Mouse (Mus musculus) heart, adult 2 months (tissue): Measurements from ENCODE around the gene Fgf22. TPM values are rescaled to one million over a fixed set of nuclear protein-coding genes. Genes with fewer than 3 reads are reported as not detected.
A peak's percentile ranks its signal among the peaks of the same experiment; 100 is the strongest.

Experiments used
- DNase-seq, 2 experiments: peaks; one replicate each; pipeline ENCODE4 v3.0.0; 2021
- H3K27ac ChIP-seq: fragments of 200-600 bp; 2 replicates; pipeline ENCODE4 v1.8.1; 2022
- H3K27me3 ChIP-seq: fragments of 200-500 bp; 2 replicates; pipeline ENCODE4 v1.6.1; 2012; ENCODE audit warnings: mild to moderate bottlenecking, low read length, inconsistent platforms, mixed read lengths; ENCODE audit not compliant: control insufficient read depth, insufficient read depth
- H3K36me3 ChIP-seq: fragments of 200-500 bp; 2 replicates; pipeline ENCODE4 v1.6.1; 2012; ENCODE audit warnings: low read length, inconsistent platforms; ENCODE audit not compliant: control insufficient read depth, insufficient read depth
- H3K4me1 ChIP-seq: fragments of 200-500 bp; 2 replicates; pipeline ENCODE4 v1.6.1; 2011; ENCODE audit warnings: low read length; ENCODE audit not compliant: control insufficient read depth, insufficient read depth
- H3K4me3 ChIP-seq: fragments of 200-600 bp; 2 replicates; pipeline ENCODE4 v1.8.1; 2022
- H3K79me2 ChIP-seq: fragments of 200-500 bp; replicated peaks from 2 replicates; pipeline ENCODE4 v1.6.1; 2012; ENCODE audit warnings: mild to moderate bottlenecking, inconsistent platforms, low read length, moderate library complexity, mixed read lengths; ENCODE audit not compliant: control insufficient read depth, insufficient read depth
- H3K9ac ChIP-seq: fragments of 200-500 bp; 2 replicates; pipeline ENCODE4 v1.6.1; 2012; ENCODE audit warnings: low read depth, mild to moderate bottlenecking, control low read depth, inconsistent platforms, low read length, mixed read lengths
- CTCF ChIP-seq: fragments of 200-600 bp; IDR thresholded peaks from 2 replicates; pipeline ENCODE4 v1.8.1; 2022; ENCODE audit warnings: antibody characterized with exemption, mild to moderate bottlenecking, moderate library complexity
- EP300 ChIP-seq: fragments of 200-500 bp; IDR thresholded peaks from 2 replicates; pipeline ENCODE4 v1.6.1; 2011; ENCODE audit warnings: low read depth, low read length, control low read depth; ENCODE audit not compliant: insufficient read depth
- POLR2A ChIP-seq: fragments of 200-500 bp; IDR thresholded peaks from 2 replicates; pipeline ENCODE4 v1.6.1; 2011; ENCODE audit warnings: mild to moderate bottlenecking, low read depth, low read length, control low read depth; ENCODE audit not compliant: insufficient read depth
- WGBS: fragments of 180-500 bp; shearing (Covaris S2); methylation state at CpG from one replicate; pipeline ENCODE4 v1.1.7; 2018; 5-methylcytosine and 5-hydroxymethylcytosine counted together
- intact Hi-C: fragments of 180-260 bp; cut with DNase I; formaldehyde crosslinking; loops from one replicate; pipeline ENCODE4 v1.15.1; 2025
- polyA plus RNA-seq: library from polyadenylated mRNA; depleted of rRNA; stranded (reverse); fragments of >200 nt; gene quantifications from 2 replicates; pipeline ENCODE4 v1.2.3, GENCODE M21; 2012
- total RNA-seq, 2 experiments: library from RNA; stranded (reverse); gene quantifications; 2 replicates each; pipeline ENCODE4 v1.2.3; 2021

Gene Fgf22
- total and polyA plus RNA-seq, 3 experiments = not detected

GRCm38 (mm10) chr10:79778006-79778405 is 23.1 kb downstream of the Fgf22 start:
- Histone ChIP-seq H3K9ac (no peak overlapping the region; the same call in 1 of the 2 replicates), H3K27me3 (no peaks in the 10 kb centered on the region), H3K79me2 (no peaks in the 10 kb centered on the region), H3K4me1 (peaks cover 4% of the 10 kb centered on the region), H3K27ac (no peak overlapping the region; the same call in 1 of the 2 replicates), H3K4me3 (no peak overlapping the region; the same call in 1 of the 2 replicates), H3K36me3 (no peaks in the 10 kb centered on the region)
- DNase-seq = peak; percentile 56 to 63
- 8% methylated on average over 15 of the region's 15 CpGs for WGBS
- TF ChIP-seq POLR2A (no peak), EP300 (no peak), CTCF (no peak)
- intact Hi-C loops = no loop called here

- peaks cover 4% of the 10 kb centered on the region for H3K4me1 ChIP-seq
- no peaks in the 10 kb centered on the region for H3K79me2 ChIP-seq
- H3K9ac ChIP-seq = no peak overlapping the region
- no peaks in the 10 kb centered on the region for H3K27me3 ChIP-seq
- H3K4me3 ChIP-seq = no peak overlapping the region
- 35% methylated on average over 2 of the region's 2 CpGs for WGBS
- H3K27ac ChIP-seq = no peak overlapping the region
- DNase-seq = no peak
- TF ChIP-seq CTCF = no peak
- no peak for TF ChIP-seq POLR2A
- TF ChIP-seq EP300 = no peak
- no peaks in the 10 kb centered on the region for H3K36me3 ChIP-seq
- intact Hi-C loops = no loop called here
These were observed 24.3 kb downstream of the Fgf22 start for GRCm38 (mm10) chr10:79779193-79779592.

GRCm38 (mm10) chr10:79779784-79780663 is 25.1 kb downstream of the Fgf22 start:
- Histone ChIP-seq H3K4me1 (peaks cover 4% of the 10 kb centered on the region), H3K4me3 (peak overlapping the region; percentile 49), H3K36me3 (no peaks in the 10 kb centered on the region), H3K27ac (no peak overlapping the region; the same call in 1 of the 2 replicates), H3K9ac (peak overlapping the region; percentile 63), H3K79me2 (no peaks in the 10 kb centered on the region), H3K27me3 (no peaks in the 10 kb centered on the region)
- TF ChIP-seq CTCF = peak; percentile 80
- TF ChIP-seq POLR2A = no peak
- 0 out of 2 replicates have a peak, but pooled peaks have one; percentile 41 for TF ChIP-seq EP300
- intact Hi-C loops = loop anchor here (5.0 kb wide), 2 partner anchors 37 to 73 kb away; no protein-coding TSS in a partner anchor
- DNase-seq = peak; percentile 94
- 3% methylated on average over 55 of the region's 55 CpGs for WGBS

GRCm38 (mm10) chr10:79780664-79781015 is 25.8 kb downstream of the Fgf22 start:
- WGBS = 3% methylated on average over 13 of the region's 13 CpGs
- Histone ChIP-seq H3K4me1 (peaks cover 4% of the 10 kb centered on the region), H3K36me3 (no peaks in the 10 kb centered on the region), H3K9ac (peak overlapping the region; percentile 25; the same call in 1 of the 2 replicates), H3K4me3 (peak overlapping the region; percentile 49), H3K27ac (no peak overlapping the region; the same call in 1 of the 2 replicates), H3K27me3 (no peaks in the 10 kb centered on the region), H3K79me2 (no peaks in the 10 kb centered on the region)
- intact Hi-C loops = loop anchor here (5.0 kb wide), 2 partner anchors 37 to 73 kb away; no protein-coding TSS in a partner anchor
- TF ChIP-seq CTCF = no peak
- no peak for TF ChIP-seq EP300
- TF ChIP-seq POLR2A = no peak
- DNase-seq = no peak

- H3K9ac ChIP-seq = no peak overlapping the region
- 49% methylated on average over 21 of the region's 21 CpGs for WGBS
- intact Hi-C loops = loop anchor here (5.0 kb wide), 2 partner anchors 36 to 74 kb away; no protein-coding TSS in a partner anchor
- peak in 1 of 2 experiments; percentile 21 for DNase-seq
- H3K4me1 ChIP-seq = peaks cover 4% of the 10 kb centered on the region
- H3K27ac ChIP-seq = no peak overlapping the region
- TF ChIP-seq POLR2A = no peak
- TF ChIP-seq EP300 = no peak
- TF ChIP-seq CTCF = no peak
- H3K4me3 ChIP-seq = no peak overlapping the region
- no peaks in the 10 kb centered on the region for H3K36me3 ChIP-seq
- H3K79me2 ChIP-seq = no peaks in the 10 kb centered on the region
- H3K27me3 ChIP-seq = no peaks in the 10 kb centered on the region
These were observed 26.3 kb downstream of the Fgf22 start for GRCm38 (mm10) chr10:79781139-79781538.

GRCm38 (mm10) chr10:79781956-79782355 is 27.1 kb downstream of the Fgf22 start:
- 79% methylated on average over 5 of the region's 5 CpGs for WGBS
- H3K79me2 ChIP-seq = no peaks in the 10 kb centered on the region
- H3K27ac ChIP-seq = no peak overlapping the region
- TF ChIP-seq CTCF (no peak), EP300 (no peak), POLR2A (no peak)
- no peak overlapping the region for H3K4me3 ChIP-seq
- intact Hi-C loops = loop anchor here (5.0 kb wide), 2 partner anchors 35 to 75 kb away; no protein-coding TSS in a partner anchor
- H3K9ac ChIP-seq = no peak overlapping the region
- DNase-seq = no peak
- no peaks in the 10 kb centered on the region for H3K36me3 ChIP-seq
- H3K27me3 ChIP-seq = no peaks in the 10 kb centered on the region
- H3K4me1 ChIP-seq = peaks cover 4% of the 10 kb centered on the region
